Mouse (Mus musculus) CH12.LX (cell line): ENCODE data around the gene Lrrc1. TPM values are rescaled to one million over a fixed set of nuclear protein-coding genes. Genes with fewer than 3 reads are reported as not detected.

ENCODE experiments used
- DNase-seq: peaks from one replicate; pipeline ENCODE4 v3.0.0-alpha.2; 2013; ENCODE audit errors: extremely low read depth
- H3K27ac ChIP-seq: 2 replicates; pipeline ENCODE4 v1.5.1; 2012; ENCODE audit warnings: low read depth, mild to moderate bottlenecking, control low read depth, moderate library complexity; ENCODE audit not compliant: insufficient read depth
- H3K27me3 ChIP-seq: replicated peaks from 2 replicates; pipeline ENCODE3; 2012; ENCODE audit warnings: inconsistent platforms
- H3K36me3 ChIP-seq, 2 experiments: replicated peaks in 1 of 2; 2 replicates each; pipeline versions ENCODE3 to v1.6.1; 2012; ENCODE audit warnings: inconsistent platforms in 1 of 2, low read length in 1 of 2, mild to moderate bottlenecking in 1 of 2, mixed read lengths in 1 of 2, moderate library complexity in 1 of 2; ENCODE audit not compliant: control insufficient read depth in 1 of 2, insufficient read depth in 1 of 2
- H3K4me1 ChIP-seq, 2 experiments: 2 replicates each; pipeline ENCODE4 v1.6.1; 2012; ENCODE audit warnings: inconsistent platforms in 1 of 2, moderate library complexity in 1 of 2; ENCODE audit not compliant: insufficient read depth in 2 of 2, control insufficient read depth in 1 of 2
- H3K4me2 ChIP-seq: 2 replicates; pipeline ENCODE4 v1.6.1; 2012; ENCODE audit warnings: low read depth, mild to moderate bottlenecking, control low read depth; ENCODE audit not compliant: poor library complexity, insufficient read depth, severe bottlenecking
- H3K4me3 ChIP-seq, 3 experiments: fragments of 150-350 bp in 1 of 3; sonication (generic) in 1 of 3; replicated peaks in 1 of 3; 2 replicates each; pipeline versions ENCODE3 to v1.5.1; 2011 to 2012; ENCODE audit warnings: low read depth in 2 of 3, low read length in 2 of 3, mild to moderate bottlenecking in 2 of 3, moderate library complexity in 2 of 3, control low read depth in 1 of 3, improper control_type of control experiment in 1 of 3, inconsistent platforms in 1 of 3, mixed read lengths in 1 of 3; ENCODE audit not compliant: poor library complexity in 1 of 3
- H3K79me2 ChIP-seq: replicated peaks from 2 replicates; pipeline ENCODE4 v1.6.1; 2012; ENCODE audit warnings: mild to moderate bottlenecking, moderate library complexity; ENCODE audit not compliant: control insufficient read depth, poor library complexity, insufficient read depth, severe bottlenecking; ENCODE audit errors: extremely low read depth
- H3K9ac ChIP-seq: 2 replicates; pipeline ENCODE4 v1.6.1; 2012; ENCODE audit warnings: low read depth, mild to moderate bottlenecking, control low read depth, moderate library complexity; ENCODE audit not compliant: insufficient read depth
- H3K9me3 ChIP-seq: replicated peaks from 2 replicates; pipeline ENCODE3; 2012; ENCODE audit warnings: low read length, inconsistent platforms, mixed read lengths
- BHLHE40 ChIP-seq: IDR thresholded peaks from 2 replicates; pipeline ENCODE4 v1.6.1; 2011; ENCODE audit warnings: mild to moderate bottlenecking, low read depth, low read length, improper control_type of control experiment
- CHD1 ChIP-seq: IDR thresholded peaks from 2 replicates; pipeline ENCODE4 v1.6.1; 2012; ENCODE audit warnings: low read depth, low read length, improper control_type of control experiment, inconsistent platforms
- CHD2 ChIP-seq: IDR thresholded peaks from 2 replicates; pipeline ENCODE4 v1.6.1; 2011; ENCODE audit warnings: low read length, improper control_type of control experiment
- CTCF ChIP-seq, 2 experiments: IDR thresholded peaks in 1 of 2; conservative IDR thresholded peaks in 1 of 2; 2 replicates each; pipeline ENCODE4 v1.5.1; 2011 to 2012; ENCODE audit warnings: low read depth in 2 of 2, low read length in 2 of 2, improper control_type of control experiment in 1 of 2, inconsistent platforms in 1 of 2, mild to moderate bottlenecking in 1 of 2, moderate library complexity in 1 of 2
- E2F4 ChIP-seq: IDR thresholded peaks from 2 replicates; pipeline ENCODE4 v1.6.1; 2011; ENCODE audit warnings: low read depth, low read length, improper control_type of control experiment; ENCODE audit not compliant: insufficient replicate concordance
- ETS1 ChIP-seq: conservative IDR thresholded peaks from 2 replicates; pipeline ENCODE4 v1.6.1; 2012; ENCODE audit warnings: low read depth, mild to moderate bottlenecking, inconsistent platforms, low read length, improper control_type of control experiment, moderate library complexity
- IRF4 ChIP-seq: IDR thresholded peaks from 2 replicates; pipeline ENCODE4 v1.6.1; 2014; ENCODE audit warnings: low read depth, mild to moderate bottlenecking, inconsistent platforms, low read length, improper control_type of control experiment
- JUN ChIP-seq: IDR thresholded peaks from 2 replicates; pipeline ENCODE4 v1.6.1; 2011; ENCODE audit warnings: low read depth, mild to moderate bottlenecking, low read length, improper control_type of control experiment, moderate library complexity; ENCODE audit not compliant: insufficient read depth
- JUND ChIP-seq: conservative IDR thresholded peaks from 2 replicates; pipeline ENCODE4 v1.6.1; 2011; ENCODE audit warnings: low read depth, low read length, improper control_type of control experiment
- KAT2A ChIP-seq: IDR thresholded peaks from 2 replicates; pipeline ENCODE4 v1.6.1; 2012; ENCODE audit warnings: low read length, improper control_type of control experiment, inconsistent platforms; ENCODE audit not compliant: insufficient replicate concordance
- MAX ChIP-seq: IDR thresholded peaks from 2 replicates; pipeline ENCODE4 v1.6.1; 2011; ENCODE audit warnings: low read length, improper control_type of control experiment
- MAZ ChIP-seq: IDR thresholded peaks from 2 replicates; pipeline ENCODE4 v1.6.1; 2012; ENCODE audit warnings: low read depth, mild to moderate bottlenecking, inconsistent platforms, low read length, improper control_type of control experiment, moderate library complexity
- MXI1 ChIP-seq: IDR thresholded peaks from 2 replicates; pipeline ENCODE4 v1.6.1; 2011; ENCODE audit warnings: mild to moderate bottlenecking, low read depth, low read length, improper control_type of control experiment
- MYC ChIP-seq: IDR thresholded peaks from 2 replicates; pipeline ENCODE4 v1.6.1; 2011; ENCODE audit warnings: low read depth, mild to moderate bottlenecking, improper control_type of control experiment, low read length
- PAX5 ChIP-seq: IDR thresholded peaks from 2 replicates; pipeline ENCODE4 v1.6.1; 2012; ENCODE audit warnings: low read length, inconsistent platforms, mixed read lengths
- POLR2A ChIP-seq: IDR thresholded peaks from 2 replicates; pipeline ENCODE4 v1.6.1; 2011; ENCODE audit warnings: low read depth, mild to moderate bottlenecking, improper control_type of control experiment, low read length
- POLR2AphosphoS2 ChIP-seq: IDR thresholded peaks from 2 replicates; pipeline ENCODE4 v1.6.1; 2011; ENCODE audit warnings: low read depth, low read length, improper control_type of control experiment
- RAD21 ChIP-seq: IDR thresholded peaks from 2 replicates; pipeline ENCODE4 v1.6.1; 2011; ENCODE audit warnings: low read depth, mild to moderate bottlenecking, low read length, improper control_type of control experiment, moderate library complexity
- RCOR1 ChIP-seq: conservative IDR thresholded peaks from 2 replicates; pipeline ENCODE4 v1.6.1; 2012; ENCODE audit warnings: low read depth, mild to moderate bottlenecking, inconsistent platforms, low read length, improper control_type of control experiment
- SIN3A ChIP-seq: IDR thresholded peaks from 2 replicates; pipeline ENCODE4 v1.6.1; 2012; ENCODE audit warnings: low read length, improper control_type of control experiment, inconsistent platforms
- SMC3 ChIP-seq: IDR thresholded peaks from 2 replicates; pipeline ENCODE4 v1.6.1; 2011; ENCODE audit warnings: low read depth, low read length, improper control_type of control experiment
- TCF12 ChIP-seq: IDR thresholded peaks from 2 replicates; pipeline ENCODE4 v1.6.1; 2014; ENCODE audit warnings: low read depth, mild to moderate bottlenecking, inconsistent platforms, low read length, improper control_type of control experiment
- UBTF ChIP-seq: IDR thresholded peaks from 2 replicates; pipeline ENCODE4 v1.6.1; 2012; ENCODE audit warnings: low read depth, mild to moderate bottlenecking, inconsistent platforms, low read length, improper control_type of control experiment, moderate library complexity
- USF1 ChIP-seq: IDR thresholded peaks from 2 replicates; pipeline ENCODE4 v1.6.1; 2014; ENCODE audit warnings: low read depth, mild to moderate bottlenecking, inconsistent platforms, low read length, improper control_type of control experiment
- ZC3H11A ChIP-seq: IDR thresholded peaks from 2 replicates; pipeline ENCODE4 v1.6.1; 2012; ENCODE audit warnings: low read depth, mild to moderate bottlenecking, inconsistent platforms, low read length, improper control_type of control experiment
- ZMIZ1 ChIP-seq: IDR thresholded peaks from 2 replicates; pipeline ENCODE4 v1.6.1; 2012; ENCODE audit warnings: low read depth, mild to moderate bottlenecking, inconsistent platforms, low read length, improper control_type of control experiment
- dilution Hi-C: fragments of 300-500 bp; cut with MboI; formaldehyde crosslinking; loops from 2 replicates; pipeline ENCODE4 v1.14.3; 2020; ENCODE audit warnings: low sequenced_read_pairs; ENCODE audit not compliant: extremely low pct_unique_long_range_greater_than_20kb, extremely low pct_ligation_motif_present
- in situ Hi-C: fragments of 300-500 bp; cut with MboI; formaldehyde crosslinking; loops from 3 replicates; pipeline ENCODE4 v1.14.3; 2019; ENCODE audit warnings: low sequenced_read_pairs, low pct_ligation_motif_present, low pct_unique_long_range_greater_than_20kb, mixed read lengths
- polyA plus RNA-seq: library from polyadenylated mRNA; unstranded; fragments of >175 nt; gene quantifications from 2 replicates; pipeline ENCODE4 v1.2.1, GENCODE M21; 2012; ENCODE audit warnings: low read depth; ENCODE audit not compliant: insufficient read length
- total RNA-seq, 2 experiments: library from RNA; depleted of rRNA; stranded (reverse); fragments of 300-350 nt in 1 of 2; fragments of >200 nt in 1 of 2; gene quantifications; 2 replicates each; pipeline ENCODE4 v1.2.3; 2012 to 2014

Lrrc1 gene
- total and polyA plus RNA-seq, 3 experiments = 15.4 to 15.8 (median 15.8) TPM

DNA sequence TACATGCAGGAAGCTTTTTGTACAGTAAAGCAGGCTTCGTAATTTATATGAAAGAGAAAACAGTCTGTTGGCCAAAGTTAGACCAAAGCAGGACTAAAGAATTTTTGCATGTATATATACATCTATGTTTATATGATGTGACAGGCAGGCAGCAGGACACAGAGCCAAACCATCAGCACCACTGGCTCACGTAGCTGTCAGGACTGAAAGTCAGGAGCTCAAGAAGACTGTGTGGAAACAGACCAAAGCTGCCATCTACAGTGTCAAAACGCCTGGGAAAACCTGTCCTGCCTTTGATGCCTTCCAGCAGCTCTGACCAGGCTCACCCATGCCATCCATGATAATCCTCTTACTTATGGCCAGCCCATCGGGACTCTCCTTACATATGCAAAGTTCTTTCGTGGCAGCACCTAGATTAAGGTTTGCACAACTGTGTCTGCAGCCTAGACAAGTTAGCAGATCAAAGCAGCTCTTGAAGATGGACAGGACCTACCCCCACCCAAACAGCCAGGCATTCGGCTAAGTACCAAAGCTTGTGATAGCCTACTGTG is 136.5 kb downstream of the Lrrc1 start:
- H3K4me2 ChIP-seq = no peak overlapping the region
- no peak for DNase-seq
- H3K27ac ChIP-seq = no peak overlapping the region
- peaks cover 1% of the 10 kb centered on the region for H3K27me3 ChIP-seq
- H3K4me1 ChIP-seq = peaks cover 0 to 16% of the 10 kb centered on the region in 2 experiments; a peak in 3 of 4 replicates
- no peaks in the 10 kb centered on the region for H3K9me3 ChIP-seq
- no peak for TF ChIP-seq MXI1
- TF ChIP-seq SIN3A = no peak
- TF ChIP-seq ETS1 = no peak
- no peak for TF ChIP-seq KAT2A
- no peak for TF ChIP-seq SMC3
- no peak for TF ChIP-seq ZMIZ1
- no peak for TF ChIP-seq IRF4
- TF ChIP-seq JUN = no peak
- no peak for TF ChIP-seq MAX
- no peak for TF ChIP-seq MAZ
- no peak for TF ChIP-seq E2F4
- no peak for TF ChIP-seq MYC
- TF ChIP-seq UBTF = no peak
- TF ChIP-seq JUND = no peak
- TF ChIP-seq RCOR1 = no peak
- no peaks in the 10 kb centered on the region for H3K36me3 ChIP-seq
- no peak overlapping the region for H3K4me3 ChIP-seq
- H3K9ac ChIP-seq = no peak overlapping the region
- in situ Hi-C loops (loop anchor here (25.0 kb wide), 1 partner anchor 379 kb away; no protein-coding TSS in a partner anchor), dilution Hi-C loops (no loop called here)
- H3K79me2 ChIP-seq = no peaks in the 10 kb centered on the region

- Histone ChIP-seq H3K27me3 (peaks cover 1% of the 10 kb centered on the region), H3K4me3 (no peak overlapping the region), H3K79me2 (no peaks in the 10 kb centered on the region), H3K9ac (no peak overlapping the region), H3K9me3 (no peaks in the 10 kb centered on the region), H3K4me1 (peaks cover 0 to 25% of the 10 kb centered on the region in 2 experiments; a peak in 3 of 4 replicates), H3K27ac (no peak overlapping the region), H3K36me3 (no peaks in the 10 kb centered on the region), H3K4me2 (peak overlapping the region; percentile 31)
- TF ChIP-seq CTCF (conservative IDR thresholded peaks at IDR 0.05 in 1 of 2, IDR thresholded peaks at IDR 0.05 in 1 of 2; ENCODE audit: low read depth in 2 of 2, low read length in 2 of 2) (peak; percentile 33 to 89; a peak in 3 of 4 replicates), MYC (no peak), BHLHE40 (no peak), ZC3H11A (peak; percentile 80), KAT2A (no peak), CHD2 (no peak), JUND (no peak), PAX5 (no peak), SMC3 (peak; percentile 91), USF1 (no peak), CHD1 (no peak), TCF12 (0 out of 2 replicates have a peak, but pooled peaks have one; percentile 16), ZMIZ1 (no peak), POLR2AphosphoS2 (no peak), IRF4 (no peak), RAD21 (peak; percentile 88), UBTF (no peak), MAX (no peak), POLR2A (no peak)
- peak; percentile 67 for DNase-seq
- dilution Hi-C loops = no loop called here
- in situ Hi-C loops = loop anchor here (25.0 kb wide), 1 partner anchor 380 kb away; no protein-coding TSS in a partner anchor
Measured at GRCm38 (mm10) chr9:77406906-77407305, 137.8 kb downstream of the Lrrc1 start.
